Mouse (Mus musculus): ENCODE results near the gene Foxp1.

DNA sequence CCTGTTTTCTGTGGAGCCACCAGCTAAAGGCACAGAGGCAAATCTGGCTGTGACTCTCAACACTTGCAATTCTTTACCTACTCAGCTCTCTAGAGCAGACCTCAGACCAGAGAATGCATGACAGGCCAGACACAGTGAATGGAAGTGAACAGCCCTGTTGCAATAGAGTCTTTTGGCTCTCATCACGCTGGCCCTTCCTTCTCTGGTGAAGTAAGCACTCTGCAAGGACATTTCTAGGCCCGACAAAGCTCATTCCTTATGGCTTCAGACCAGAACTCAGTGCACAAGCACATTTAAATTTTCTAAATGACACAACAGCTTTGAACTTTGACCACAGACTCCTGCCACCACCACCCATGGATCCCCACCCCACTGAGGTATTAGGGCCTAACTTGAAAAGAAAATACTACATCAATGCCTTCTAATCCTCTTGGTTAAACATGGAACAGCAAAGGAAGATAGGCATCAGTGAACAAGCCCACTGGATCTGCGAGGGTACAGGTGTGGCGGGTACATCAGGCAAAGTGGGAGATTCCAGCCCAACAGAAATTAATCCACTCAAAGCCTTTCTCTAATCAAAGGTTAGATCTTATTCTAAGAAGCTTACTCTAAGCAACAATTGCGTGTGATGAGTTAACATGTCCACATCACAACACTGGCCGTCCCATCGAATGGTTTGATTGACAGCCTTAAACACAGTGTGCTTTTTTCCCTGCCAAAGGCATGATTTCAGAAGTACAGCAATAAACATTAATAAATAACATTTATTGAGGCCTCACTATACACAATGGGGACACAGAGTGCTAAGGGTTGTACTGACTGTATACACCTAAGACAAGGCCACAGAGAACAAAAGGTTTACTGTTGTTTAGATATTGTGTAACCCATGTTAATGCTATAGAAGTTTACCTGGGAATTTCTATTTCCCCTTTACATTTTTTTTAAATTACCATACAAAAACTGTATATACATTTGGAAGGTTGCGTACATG is 401.4 kb downstream of the Foxp1 start:
- TF ChIP-seq MYOG (IDR thresholded peaks at IDR 0.05; ENCODE audit: control insufficient read depth in 1 of 3, insufficient read depth in 1 of 3, insufficient read length in 2 of 3, low read depth in 2 of 3) (no peak), USF1 (IDR thresholded peaks at IDR 0.05; ENCODE audit: low read depth) (no peak), POLR2A (IDR thresholded peaks at IDR 0.05; ENCODE audit: insufficient read length, low read depth) (no peak), MYOD1 (IDR thresholded peaks at IDR 0.05; ENCODE audit: control insufficient read depth in 1 of 3, insufficient read length in 2 of 3, low read depth in 2 of 3) (no peak), E2F4 (IDR thresholded peaks at IDR 0.05; ENCODE audit: insufficient read depth) (no peak), TCF12 (IDR thresholded peaks at IDR 0.05; ENCODE audit: insufficient read depth, poor library complexity, severe bottlenecking) (no peak), CEBPB (IDR thresholded peaks at IDR 0.05; ENCODE audit: insufficient read depth, poor library complexity, severe bottlenecking) (no peak), POLR2AphosphoS2 (IDR thresholded peaks at IDR 0.05; ENCODE audit: insufficient read length, low read depth) (no peak)
